Mouse (Mus musculus) G1E (cell line): Measurements from ENCODE around the gene Cd8b1.

Experiments
- CTCF ChIP-seq: IDR thresholded peaks from 2 replicates; pipeline ENCODE4 v1.5.1; 2012; ENCODE audit warnings: low read depth, low read length, inconsistent platforms, mixed read lengths
- GATA1 ChIP-seq: IDR thresholded peaks from 2 replicates; pipeline ENCODE4 v1.6.1; 2012; ENCODE audit warnings: borderline replicate concordance, low read length, inconsistent platforms, mixed read lengths
- TAL1 ChIP-seq: conservative IDR thresholded peaks from 2 replicates; pipeline ENCODE4 v1.6.1; 2012; ENCODE audit warnings: low read depth, low read length, inconsistent platforms, mixed read lengths

GRCm38 (mm10) chr6:71324816-71325215 is 2.2 kb downstream of the Cd8b1 start:
- no peak for TF ChIP-seq TAL1
- no peak for TF ChIP-seq CTCF
- no peak for TF ChIP-seq GATA1
